Mouse (Mus musculus): Measurements from ENCODE around the gene Ldlrad1. TPM values are rescaled to one million over a fixed set of nuclear protein-coding genes. Genes with fewer than 3 reads are reported as not detected.

Ldlrad1 gene
- total RNA-seq, 2 experiments from 2014 or later = not detected

GRCm38 (mm10) chr4:107207016-107207415 is 2.0 kb upstream of the Ldlrad1 start:
- ATAC-seq (replicated peaks; ENCODE audit: low FRiP score, poor library complexity, severe bottlenecking) = no peak

DNA sequence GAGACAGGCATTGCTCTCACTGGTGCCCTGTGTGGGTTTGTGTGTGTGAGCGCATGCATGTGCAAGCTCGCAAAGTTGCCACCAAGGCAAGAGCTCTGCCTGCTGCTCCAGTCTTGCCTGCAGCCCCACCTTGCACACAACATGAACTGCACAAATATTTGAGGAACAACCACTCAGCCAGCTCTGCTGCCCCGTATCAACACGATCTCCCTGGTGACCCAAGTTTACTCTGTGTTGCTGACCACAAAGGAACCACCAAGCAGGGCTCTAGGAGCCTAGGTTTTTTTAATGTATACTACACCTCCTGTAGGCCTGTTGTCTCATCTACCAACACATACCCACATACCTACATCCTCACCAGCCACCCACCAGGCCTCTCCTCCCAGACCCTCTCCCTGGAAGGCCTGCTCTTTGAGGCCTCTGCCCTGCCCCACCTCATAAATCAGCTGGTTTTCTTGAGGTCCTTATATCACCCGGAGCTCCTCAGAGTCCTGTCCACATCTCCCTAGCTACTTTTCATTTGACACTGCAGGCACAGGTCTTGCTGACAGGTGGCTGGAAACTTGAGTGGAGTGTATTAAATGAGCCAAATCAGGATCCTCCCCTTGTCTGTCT is 1.6 kb downstream of the Ldlrad1 start:
- no peak for ATAC-seq (replicated peaks; ENCODE audit: low FRiP score, poor library complexity, severe bottlenecking)

GRCm38 (mm10) chr4:107211465-107211864 is 2.5 kb downstream of the Ldlrad1 start:
- ATAC-seq (replicated peaks; ENCODE audit: low FRiP score, poor library complexity, severe bottlenecking) = no peak

- no peak for ATAC-seq (replicated peaks; ENCODE audit: low FRiP score, poor library complexity, severe bottlenecking)
Measured at GRCm38 (mm10) chr4:107211936-107212335, 3.0 kb downstream of the Ldlrad1 start.

GRCm38 (mm10) chr4:107213279-107214011 is 4.5 kb downstream of the Ldlrad1 start:
- ATAC-seq (replicated peaks; ENCODE audit: low FRiP score, poor library complexity, severe bottlenecking) = no peak

- ATAC-seq (replicated peaks; ENCODE audit: low FRiP score, poor library complexity, severe bottlenecking) = peak; percentile 93
Measured at GRCm38 (mm10) chr4:107217574-107217973, 8.6 kb downstream of the Ldlrad1 start.

DNA sequence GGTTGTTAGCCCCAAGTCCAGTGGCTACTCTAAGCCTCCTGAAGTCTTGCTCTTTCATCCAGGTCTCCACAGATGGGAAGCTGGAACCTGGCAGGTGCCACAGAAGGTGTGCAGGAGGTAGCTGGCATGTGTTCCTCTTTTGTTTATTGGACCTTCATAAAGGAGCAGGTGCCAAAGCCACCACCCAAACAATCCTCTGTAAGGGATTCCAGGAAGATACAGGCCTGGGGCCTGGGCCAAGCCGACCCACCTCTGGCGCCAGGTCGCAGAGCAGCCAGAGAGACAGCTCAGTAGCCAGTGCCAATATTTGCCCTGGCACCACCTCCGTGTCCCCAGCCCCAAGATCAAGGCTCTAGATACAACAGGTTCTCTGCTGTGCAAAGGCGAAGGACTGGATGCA is 12.5 kb downstream of the Ldlrad1 start:
- ATAC-seq (replicated peaks; ENCODE audit: low FRiP score, poor library complexity, severe bottlenecking) = no peak

DNA sequence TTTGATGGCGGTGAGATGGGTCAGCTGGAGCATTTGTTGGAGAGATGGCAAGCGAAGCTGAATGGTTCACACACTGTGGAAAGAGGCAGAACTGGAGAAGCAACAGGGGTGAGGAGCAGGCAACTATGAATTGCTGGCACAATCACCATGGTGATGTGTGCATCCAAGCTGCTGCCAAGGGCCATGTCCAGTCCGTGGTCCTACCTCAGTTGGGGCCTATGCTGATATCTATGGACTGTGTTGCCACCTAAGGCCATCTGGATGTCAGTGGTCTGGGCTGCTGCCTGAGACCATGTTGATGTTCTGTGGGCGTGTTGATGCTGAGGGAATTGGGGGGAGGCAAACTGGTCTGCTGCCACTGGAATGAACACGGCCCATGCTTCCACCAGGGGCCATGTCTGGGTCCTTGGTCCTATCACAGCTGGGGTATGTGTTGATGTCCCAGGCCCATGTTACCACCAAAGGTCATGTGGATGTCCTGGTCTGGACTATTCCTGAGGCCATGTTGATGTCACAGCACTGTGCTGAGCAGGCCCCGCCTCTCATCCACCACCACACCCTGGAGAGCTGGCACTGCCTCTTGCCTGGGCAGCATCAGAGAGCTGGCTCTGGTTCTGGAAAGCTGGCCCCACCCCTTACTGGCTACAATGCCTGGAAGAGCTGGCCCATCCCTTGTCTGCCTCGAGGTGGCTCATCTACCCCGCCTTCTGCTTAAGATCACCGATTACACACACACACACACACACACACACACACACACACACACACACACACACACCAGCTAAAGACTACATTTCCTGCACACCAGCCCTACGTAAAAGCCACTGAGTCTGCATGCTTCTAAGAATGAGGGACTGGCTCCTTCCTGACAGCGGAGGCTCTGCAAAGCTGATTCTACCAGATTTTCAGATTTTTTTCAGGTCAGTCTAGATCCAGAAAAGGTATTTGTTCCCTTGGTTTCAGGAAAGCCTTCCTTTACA is 14.5 kb downstream of the Ldlrad1 start:
- ATAC-seq (replicated peaks; ENCODE audit: low FRiP score, poor library complexity, severe bottlenecking) = peak; percentile 94

DNA sequence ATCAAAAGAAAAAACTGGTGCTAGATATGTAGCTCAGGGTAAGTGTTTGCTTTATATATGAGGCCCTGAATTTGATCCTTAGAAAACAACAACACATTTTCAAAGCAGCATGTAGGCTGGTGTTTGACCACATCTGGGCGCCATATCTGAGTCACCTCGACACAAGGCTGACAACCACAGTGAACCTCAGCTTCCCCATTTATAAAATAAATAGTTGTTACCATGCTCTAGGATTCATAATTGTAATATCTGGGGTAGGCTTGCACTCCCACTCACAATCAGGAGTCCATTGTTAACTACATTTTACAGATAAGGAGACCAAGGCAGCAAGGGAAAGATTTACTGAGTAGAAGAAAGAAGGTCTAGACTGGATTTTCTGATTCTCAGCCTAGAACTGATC is 17.3 kb downstream of the Ldlrad1 start:
- no peak for ATAC-seq (replicated peaks; ENCODE audit: low FRiP score, poor library complexity, severe bottlenecking)

DNA sequence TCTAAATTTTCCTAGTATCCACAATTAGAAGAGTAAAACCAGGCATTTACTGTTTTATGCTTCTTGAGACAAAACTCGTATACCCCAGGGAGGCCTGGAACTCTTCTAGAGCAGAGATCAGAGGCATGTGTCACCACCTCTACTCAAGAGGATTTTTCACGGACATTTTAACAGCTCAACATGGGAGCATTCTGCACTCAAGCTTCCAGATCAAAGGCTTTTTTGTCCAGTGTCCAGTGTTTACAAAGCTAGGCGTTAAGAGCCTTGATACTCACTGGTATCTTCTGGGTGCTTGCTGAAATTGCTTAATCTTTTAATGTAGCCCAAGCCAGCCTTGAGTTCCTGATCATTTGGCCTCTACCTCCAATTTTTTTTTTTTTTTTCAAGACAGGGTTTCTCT is 23.2 kb downstream of the Ldlrad1 start:
- ATAC-seq (replicated peaks; ENCODE audit: low FRiP score, poor library complexity, severe bottlenecking) = no peak

- ATAC-seq (replicated peaks; ENCODE audit: low FRiP score, poor library complexity, severe bottlenecking) = no peak
Measured at GRCm38 (mm10) chr4:107238253-107238652, 29.3 kb downstream of the Ldlrad1 start.

- ATAC-seq (replicated peaks; ENCODE audit: low FRiP score, poor library complexity, severe bottlenecking) = no peak
Measured at GRCm38 (mm10) chr4:107240196-107240595, 31.2 kb downstream of the Ldlrad1 start.

DNA sequence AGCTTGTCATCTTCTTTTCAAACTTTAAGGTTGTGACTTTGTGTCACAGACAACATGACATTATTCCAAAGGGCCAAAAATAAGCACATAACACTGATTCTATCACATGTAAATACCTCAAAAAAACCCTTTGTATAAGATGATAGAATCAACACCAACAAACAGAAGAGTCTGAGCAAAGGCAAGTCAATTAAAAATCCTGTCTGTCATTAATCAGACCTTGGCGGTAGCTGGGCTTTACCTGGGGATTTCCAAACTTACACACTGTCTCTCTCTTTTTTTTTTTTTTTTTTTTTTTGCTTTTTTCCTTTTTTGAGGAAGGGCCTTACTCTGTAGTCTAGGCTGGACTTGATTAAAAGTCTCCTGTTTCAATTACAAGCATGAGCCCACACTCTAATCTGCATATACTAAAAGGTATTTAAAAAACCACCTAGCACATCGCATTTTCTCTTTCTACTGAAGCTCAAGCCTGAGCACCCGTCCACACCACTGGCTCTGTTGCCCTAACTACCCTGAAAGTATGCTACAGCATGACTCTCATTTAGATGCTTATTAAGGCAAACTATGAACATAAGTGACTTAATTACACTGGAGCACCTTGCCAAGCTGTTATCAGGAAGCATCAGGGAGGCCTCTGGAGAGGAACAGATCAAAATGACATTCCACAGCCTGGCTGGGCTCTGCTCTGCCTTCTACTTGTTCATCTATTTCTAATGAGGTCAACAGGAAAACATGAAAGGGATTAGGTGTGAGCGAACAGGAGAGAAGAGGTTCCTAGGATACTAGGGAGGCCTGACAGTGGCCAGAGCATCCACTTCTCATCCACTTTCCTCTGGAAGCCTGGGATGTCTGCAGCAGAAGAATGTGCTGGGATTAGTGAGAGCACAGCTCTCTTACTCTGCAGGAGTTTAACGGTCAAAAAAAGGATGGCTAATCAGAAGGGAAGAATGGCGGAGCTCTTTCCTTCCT is 34.7 kb downstream of the Ldlrad1 start:
- no peak for ATAC-seq (replicated peaks; ENCODE audit: low FRiP score, poor library complexity, severe bottlenecking)

DNA sequence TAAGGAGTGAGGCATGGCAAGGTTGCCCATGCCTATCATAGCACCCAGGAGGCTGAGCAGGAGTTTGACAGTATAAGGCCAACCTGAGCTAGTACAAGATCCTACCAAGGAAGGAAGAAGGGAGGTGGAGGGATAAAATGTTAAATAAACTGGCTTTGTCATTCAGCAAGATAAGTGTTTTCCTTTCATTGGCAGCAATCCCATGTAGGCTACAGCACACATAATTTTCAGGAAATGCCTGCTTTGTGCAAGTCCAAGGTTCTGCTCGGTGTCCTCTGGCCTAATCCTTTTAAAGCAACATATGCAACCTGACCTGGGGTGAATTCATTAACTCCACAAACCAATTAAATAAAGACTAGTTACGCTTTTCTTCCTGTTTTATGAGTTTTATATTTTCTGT is 36.4 kb downstream of the Ldlrad1 start:
- ATAC-seq (replicated peaks; ENCODE audit: low FRiP score, poor library complexity, severe bottlenecking) = no peak

- ATAC-seq (replicated peaks; ENCODE audit: low FRiP score, poor library complexity, severe bottlenecking) = no peak
Measured at GRCm38 (mm10) chr4:107246040-107246439, 37.1 kb downstream of the Ldlrad1 start.

DNA sequence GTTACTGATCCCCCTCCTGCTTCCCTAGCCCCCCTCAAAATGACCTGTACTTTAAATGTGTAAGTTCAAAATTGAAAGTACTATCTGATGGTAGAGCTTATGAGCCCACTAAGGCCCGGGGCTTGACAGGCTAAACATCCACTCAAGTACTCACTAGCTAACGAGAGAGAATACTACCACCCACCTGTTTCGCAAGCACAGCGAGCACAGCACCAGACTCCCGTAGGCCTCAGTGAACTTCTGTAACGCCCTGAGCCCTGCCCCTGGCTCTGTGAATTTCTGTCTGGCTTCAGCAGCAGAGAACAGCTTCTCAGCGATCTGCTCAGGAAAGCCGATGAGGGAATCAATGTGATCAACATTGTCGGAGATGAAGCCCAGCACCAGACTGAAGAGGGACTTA is 38.1 kb downstream of the Ldlrad1 start:
- no peak for ATAC-seq (replicated peaks; ENCODE audit: low FRiP score, poor library complexity, severe bottlenecking)

GRCm38 (mm10) chr4:107248061-107248460 is 39.1 kb downstream of the Ldlrad1 start:
- ATAC-seq (replicated peaks; ENCODE audit: low FRiP score, poor library complexity, severe bottlenecking) = no peak

GRCm38 (mm10) chr4:107249471-107249870 is 40.5 kb downstream of the Ldlrad1 start:
- ATAC-seq (replicated peaks; ENCODE audit: low FRiP score, poor library complexity, severe bottlenecking) = no peak

DNA sequence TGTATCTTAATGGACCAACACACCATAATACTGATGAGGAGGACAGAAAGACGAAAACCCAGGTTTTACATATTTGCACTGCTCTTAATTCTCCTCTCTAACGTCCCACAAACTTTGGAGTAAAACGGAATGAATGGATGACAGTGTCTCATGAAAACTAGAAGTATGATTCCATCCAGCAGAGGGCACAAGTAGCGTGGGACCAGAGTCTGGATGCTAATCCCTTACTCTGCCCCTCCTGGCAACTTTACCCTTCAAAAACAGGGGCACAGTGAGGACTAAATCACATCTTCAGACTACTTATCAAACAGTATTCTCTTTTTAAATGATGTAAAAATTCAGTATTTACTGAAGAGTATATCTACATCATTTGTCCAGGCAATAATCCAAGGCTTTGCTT is 41.5 kb downstream of the Ldlrad1 start:
- ATAC-seq (replicated peaks; ENCODE audit: low FRiP score, poor library complexity, severe bottlenecking) = no peak

All from erythroblast, adult 5-6 weeks (primary cell).